Mouse (Mus musculus) embryo, embryonic 9.5 days (tissue): ENCODE results near the gene Vax1.

Experiments
- DNase-seq: peaks from one replicate; pipeline ENCODE4 v3.0.0-alpha.2; 2017; ENCODE audit errors: extremely low spot score

Gene Vax1

GRCm38 (mm10) chr19:59169936-59170765 lies at the start of gene Vax1:
Gene Vax1, minus strand, starts transcription at chr19:59170056.
- DNase-seq = peak; percentile 61

GRCm38 (mm10) chr19:59218991-59219390 lies 49.1 kb upstream of the Vax1 start, which contains the start of gene Kcnk18:
Gene Kcnk18, plus strand, starts transcription at chr19:59219214.
- DNase-seq = no peak

GRCm38 (mm10) chr19:59216891-59217290 lies 47.0 kb upstream of the Vax1 start:
- no peak for DNase-seq

GRCm38 (mm10) chr19:59208986-59209385 lies 39.1 kb upstream of the Vax1 start:
- DNase-seq = no peak

GRCm38 (mm10) chr19:59208475-59208874 lies 38.6 kb upstream of the Vax1 start:
- DNase-seq = peak; percentile 75

- peak; percentile 52 for DNase-seq
Observed at GRCm38 (mm10) chr19:59198161-59198560, 28.3 kb upstream of the Vax1 start.

- DNase-seq = peak; percentile 71
Observed at GRCm38 (mm10) chr19:59196111-59196666, 26.3 kb upstream of the Vax1 start.

GRCm38 (mm10) chr19:59195181-59195770 lies 25.4 kb upstream of the Vax1 start:
- DNase-seq = peak; percentile 27

- DNase-seq = peak; percentile 71
Observed at GRCm38 (mm10) chr19:59193986-59194820, 24.3 kb upstream of the Vax1 start.

GRCm38 (mm10) chr19:59193456-59193855 lies 23.6 kb upstream of the Vax1 start:
- peak; percentile 19 for DNase-seq

GRCm38 (mm10) chr19:59192491-59192890 lies 22.6 kb upstream of the Vax1 start:
- DNase-seq = peak; percentile 25

GRCm38 (mm10) chr19:59191123-59191505 lies 21.3 kb upstream of the Vax1 start:
- DNase-seq = peak; percentile 6

GRCm38 (mm10) chr19:59190431-59191122 lies 20.7 kb upstream of the Vax1 start:
- peak; percentile 28 for DNase-seq

- no peak for DNase-seq
Observed at GRCm38 (mm10) chr19:59188981-59189380, 19.1 kb upstream of the Vax1 start.

GRCm38 (mm10) chr19:59184000-59184399 lies 14.1 kb upstream of the Vax1 start:
- DNase-seq = no peak

GRCm38 (mm10) chr19:59173341-59174015 lies 3.6 kb upstream of the Vax1 start:
- no peak for DNase-seq

GRCm38 (mm10) chr19:59172781-59173180 lies 2.9 kb upstream of the Vax1 start:
- DNase-seq = peak; percentile 35

GRCm38 (mm10) chr19:59171871-59172245 lies 2.0 kb upstream of the Vax1 start:
- DNase-seq = peak; percentile 50

- peak; percentile 54 for DNase-seq
Observed at GRCm38 (mm10) chr19:59171151-59171870, 1.5 kb upstream of the Vax1 start.

- peak; percentile 22 for DNase-seq
Observed at GRCm38 (mm10) chr19:59170766-59171095, 875 bp upstream of the Vax1 start.
